Mouse (Mus musculus): ENCODE data around the gene Hmgcs2.

- TF ChIP-seq EP300 (IDR thresholded peaks at IDR 0.05; ENCODE audit: insufficient read depth, low read depth, low read length) (no peak), CTCF (IDR thresholded peaks at IDR 0.05; ENCODE audit: low read depth, low read length) (no peak)
Measured at GRCm38 (mm10) chr3:98339097-98339705, 59.0 kb downstream of the Hmgcs2 start.

All from ES-Bruce4 (cell line).